Mouse (Mus musculus): Measurements from ENCODE around the gene Miip. TPM values are rescaled to one million over a fixed set of nuclear protein-coding genes. Genes with fewer than 3 reads are reported as not detected.

Miip gene
- 59.8 and 88.8 TPM in 2 replicates for polyA plus RNA-seq (2012; rRNA removed)

DNA sequence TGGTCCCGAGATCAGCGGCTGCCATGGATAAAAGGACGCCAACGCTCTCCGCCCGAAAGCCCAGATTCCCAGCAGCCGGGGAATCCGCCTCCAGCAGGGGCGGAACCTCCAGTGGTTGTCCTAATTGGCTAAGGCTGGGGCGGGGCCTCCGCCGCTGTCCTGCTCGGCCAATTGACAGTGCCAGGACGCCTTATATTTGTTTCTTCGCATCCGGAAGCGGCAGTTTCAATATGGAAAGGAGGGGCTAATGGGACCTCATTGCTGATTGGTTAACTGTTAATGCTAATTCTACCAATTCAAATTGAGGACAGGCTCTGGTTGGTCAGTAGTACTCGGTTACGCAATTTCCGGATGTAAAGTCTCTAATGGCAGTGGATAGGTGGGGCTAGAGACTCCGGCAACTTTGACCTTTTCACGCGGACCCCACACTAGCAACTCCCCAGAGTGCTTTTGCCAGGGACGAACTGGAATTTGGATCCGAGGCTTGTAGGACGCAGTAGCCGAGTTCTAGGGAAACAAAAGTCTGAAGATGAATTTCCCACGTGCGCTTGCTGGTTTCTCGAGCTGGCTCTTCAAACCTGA, at the start of gene Miip, which contains the start of gene Fv1:
Miip (minus strand) TSS at position 367 of the 582 bp plus-strand sequence.
Fv1 (plus strand) TSS at position 530 of the 582 bp plus-strand sequence.

DNA sequence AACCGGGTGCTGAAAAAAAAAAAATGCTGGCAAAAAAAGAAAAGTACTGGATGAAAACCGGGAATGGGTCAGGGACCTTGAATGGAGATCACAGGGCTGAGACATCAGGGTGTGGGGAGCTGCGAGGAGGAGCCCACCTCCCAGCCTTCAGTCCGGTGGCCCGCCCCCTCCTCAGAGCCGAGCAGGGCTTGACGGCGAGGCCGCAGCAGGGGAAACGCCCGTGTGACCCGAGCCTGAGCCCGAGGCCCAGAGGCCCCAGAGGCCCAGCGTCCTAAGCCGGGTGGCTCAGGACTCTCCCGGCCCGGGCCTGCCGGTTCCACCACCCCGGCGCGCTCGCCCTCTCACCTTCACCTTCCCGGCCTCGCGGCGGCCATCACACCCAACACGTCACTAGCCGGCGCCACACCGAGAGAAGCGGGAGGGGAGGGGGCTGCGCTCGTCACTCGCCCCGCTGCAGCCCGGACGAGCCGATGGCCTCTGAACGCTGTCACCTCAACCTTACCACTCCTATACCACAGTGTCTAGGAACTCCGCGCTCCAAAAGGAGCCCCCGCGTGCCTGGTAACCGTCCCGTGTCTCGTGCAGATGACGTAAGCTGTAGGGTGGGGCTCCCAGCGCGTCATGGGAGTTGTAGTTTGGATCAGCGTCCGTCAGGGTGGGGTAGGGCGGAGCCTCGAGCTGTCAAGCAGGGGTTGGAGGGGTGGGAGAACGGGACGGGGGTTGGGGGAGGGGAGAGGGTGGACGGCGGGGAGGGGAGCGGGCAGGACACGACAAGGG, 35.9 kb upstream of the Miip start, which contains the start of gene Mfn2:
Mfn2 (minus strand) TSS at position 392 of the 777 bp plus-strand sequence.

DNA sequence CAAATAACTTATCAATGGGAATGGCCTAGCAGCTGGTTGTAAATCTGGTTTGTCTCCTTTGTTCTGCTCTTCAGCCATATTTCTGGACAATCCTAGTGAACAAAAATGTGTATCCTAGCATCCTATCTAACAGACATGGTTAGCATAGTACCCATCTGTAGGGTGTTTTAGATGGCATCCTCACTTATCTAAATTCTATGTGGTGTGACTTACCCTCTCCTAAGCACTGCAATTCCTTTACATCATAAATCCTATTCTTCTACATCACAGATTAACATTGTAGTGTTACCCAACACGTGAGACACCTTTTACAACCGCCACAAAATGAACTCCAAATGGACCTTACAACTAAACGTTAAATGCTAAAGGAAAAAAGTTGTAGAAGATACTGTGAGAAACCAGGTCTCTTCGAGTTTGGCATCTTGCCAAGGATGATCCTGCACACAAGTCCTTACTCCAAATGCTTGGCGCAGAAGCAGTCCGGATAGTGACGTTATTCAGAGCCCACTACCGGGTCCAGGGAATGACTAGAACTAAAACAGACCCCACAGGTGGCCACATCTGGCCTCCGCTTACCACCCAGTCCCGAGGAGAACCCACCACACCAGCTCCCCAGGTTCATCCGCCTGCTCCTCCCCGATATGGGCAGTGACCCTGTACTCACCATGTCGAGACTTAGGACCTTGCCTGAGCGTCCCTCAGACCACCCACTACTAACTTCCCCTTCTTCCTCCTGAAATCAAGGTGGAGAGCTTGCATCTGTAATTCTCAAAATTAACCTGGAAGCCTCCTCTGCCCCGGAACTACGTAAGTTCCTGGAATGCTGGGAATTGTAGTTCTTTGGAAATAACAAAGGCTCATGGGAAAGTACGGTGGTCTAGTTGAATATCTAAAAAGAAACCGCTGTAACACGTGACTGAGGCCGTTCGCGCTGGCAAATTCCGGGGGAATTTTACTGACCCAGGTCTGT, 20.7 kb downstream of the Miip start, which contains the start of gene Zfp933:
Zfp933 (minus strand) TSS at position 753 of the 970 bp plus-strand sequence.

Other genes starting within 250 kb of the Miip start
- gene Zfp979, start 226.3 kb downstream of the Miip start, polyA plus RNA-seq (2012; rRNA removed), result not detected in 2 replicates
- not detected in 2 replicates for gene Zfp534, start 166.3 kb downstream of the Miip start, polyA plus RNA-seq (2012; rRNA removed)
- 0.12 TPM in 2 replicates for gene Zfp984, start 59.0 kb downstream of the Miip start, polyA plus RNA-seq (2012; rRNA removed)
- gene Zfp933, start 20.4 kb downstream of the Miip start, polyA plus RNA-seq (2012; rRNA removed), result 0.34 and 0.35 TPM in 2 replicates
- gene Fv1, start 163 bp upstream of the Miip start, polyA plus RNA-seq (2012; rRNA removed), result 0.47 and 0.83 TPM in 2 replicates
- 51.7 and 58.1 TPM in 2 replicates for gene Mfn2, start 35.9 kb upstream of the Miip start, polyA plus RNA-seq (2012; rRNA removed)
- 28.2 and 36.6 TPM in 2 replicates for gene Plod1, start 68.0 kb upstream of the Miip start, polyA plus RNA-seq (2012; rRNA removed)
- gene 2510039O18Rik, start 72.1 kb upstream of the Miip start, polyA plus RNA-seq (2012; rRNA removed), result 200 and 218 TPM in 2 replicates
- not detected in 2 replicates for gene Nppb, start 117.0 kb upstream of the Miip start, polyA plus RNA-seq (2012; rRNA removed)
- gene Nppa, start 131.9 kb upstream of the Miip start, polyA plus RNA-seq (2012; rRNA removed), result not detected in 2 replicates
- gene Clcn6, start 170.0 kb upstream of the Miip start, polyA plus RNA-seq (2012; rRNA removed), result 3.9 and 4.8 TPM in 2 replicates
- gene Mthfr, start 170.3 kb upstream of the Miip start, polyA plus RNA-seq (2012; rRNA removed), result 21.1 and 24.5 TPM in 2 replicates
- 35.6 and 37.8 TPM in 2 replicates for gene Agtrap, start 219.2 kb upstream of the Miip start, polyA plus RNA-seq (2012; rRNA removed)

Measured in colon, adult 2 months (tissue).